Mouse (Mus musculus): Measurements from ENCODE around the gene Olfr190.

DNA sequence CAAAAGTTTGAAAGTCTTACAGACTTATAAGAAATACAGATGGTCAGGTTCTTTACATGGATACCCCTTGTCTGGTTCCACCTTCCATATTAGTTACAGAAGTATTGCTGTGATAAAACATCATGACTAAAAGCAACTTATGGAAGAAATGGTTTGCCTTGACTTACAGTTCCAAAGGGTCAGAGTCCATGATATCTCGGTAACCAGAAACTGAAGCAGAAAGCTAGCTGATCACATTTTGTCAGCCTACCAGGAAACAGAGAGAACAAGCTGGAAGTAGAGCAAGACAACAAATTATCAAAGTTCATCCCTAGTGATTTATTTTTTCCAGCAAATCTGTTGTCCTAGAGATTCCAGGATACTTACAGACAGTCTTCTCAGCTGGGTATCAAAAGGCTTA, 4.3 kb downstream of the Olfr190 start:
- TF ChIP-seq CTCF (IDR thresholded peaks at IDR 0.05; ENCODE audit: low read depth) (no peak), EP300 (IDR thresholded peaks at IDR 0.05; ENCODE audit: low read depth) (no peak)
